In the genomic region with DNA sequence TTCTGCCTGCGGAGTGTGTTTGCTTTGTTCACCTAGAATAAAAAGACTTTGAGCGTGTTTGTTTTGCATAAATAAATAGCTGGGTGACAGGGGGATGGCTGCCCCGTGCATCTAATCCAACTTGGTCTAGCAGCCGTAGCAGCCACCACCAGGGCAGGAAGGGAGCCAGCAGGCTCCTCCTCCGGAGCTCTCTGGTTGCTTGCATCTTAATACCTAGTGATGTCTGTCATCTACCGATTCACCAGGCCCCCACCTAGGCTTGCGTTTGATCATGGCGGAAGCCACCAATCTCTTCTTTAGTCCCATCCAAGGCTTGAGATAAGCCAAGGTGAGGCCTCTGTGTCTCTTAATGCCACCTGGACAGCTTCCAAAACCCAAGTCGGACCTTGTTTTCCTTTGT, we compare ENCODE assay signal across 13 mouse cellular contexts.
DNase-seq lines count a peak whose midpoint lies in the region; ATAC-seq and TF ChIP-seq lines count a peak whose summit lies in the region.
"Had no signal": no experiment of that assay in that cellular context is flagged by ENCODE, and none has a peak within 500 bp of the region (broad histone marks: within the 10 kb centered on the region; RNA-seq: fewer than 3 reads in every experiment).

No protein-coding gene starts in this region.

- no peak overlapping the region for H3K4me2 ChIP-seq in hindbrain, embryonic 13.5 days
- no peak overlapping the region for H3K4me2 ChIP-seq in forebrain, postnatal 0 days (ENCODE audit: low read depth)
- H3K4me2 ChIP-seq in midbrain, embryonic 14.5 days (ENCODE audit: low read length): no peak overlapping the region
- H3K4me2 ChIP-seq: lung, embryonic 14.5 days had no signal

- no peaks in the 10 kb centered on the region for H3K27me3 ChIP-seq in hindbrain, embryonic 13.5 days
- no peaks in the 10 kb centered on the region for H3K27me3 ChIP-seq in hindbrain, embryonic 10.5 days (ENCODE audit: insufficient read depth, poor library complexity, severe bottlenecking)
- H3K27me3 ChIP-seq in forebrain, postnatal 0 days (ENCODE audit: insufficient read depth, low read length): no peaks in the 10 kb centered on the region
- no peaks in the 10 kb centered on the region for H3K27me3 ChIP-seq in midbrain, embryonic 14.5 days (ENCODE audit: control insufficient read depth, insufficient read depth, low read length)

- no peak overlapping the region; the same call in 1 of the 2 replicates for H3K9ac ChIP-seq in hindbrain, embryonic 13.5 days
- no peak overlapping the region for H3K9ac ChIP-seq in forebrain, postnatal 0 days
- H3K9ac ChIP-seq in midbrain, embryonic 14.5 days (replicated peaks; ENCODE audit: low read length): no peak overlapping the region
- H3K9ac ChIP-seq: lung, embryonic 14.5 days had no signal

- H3K36me3 ChIP-seq in hindbrain, embryonic 13.5 days: no peaks in the 10 kb centered on the region
- H3K36me3 ChIP-seq in hindbrain, embryonic 10.5 days: no peaks in the 10 kb centered on the region
- no peaks in the 10 kb centered on the region for H3K36me3 ChIP-seq in forebrain, postnatal 0 days (ENCODE audit: insufficient read depth)
- no peaks in the 10 kb centered on the region for H3K36me3 ChIP-seq in midbrain, embryonic 14.5 days (ENCODE audit: control insufficient read depth, insufficient read depth, low read length)
- H3K36me3 ChIP-seq: G1E had no signal

- no peak overlapping the region for H3K4me3 ChIP-seq in hindbrain, embryonic 13.5 days
- H3K4me3 ChIP-seq in hindbrain, embryonic 10.5 days: no peak overlapping the region
- H3K4me3 ChIP-seq in forebrain, postnatal 0 days (ENCODE audit: low read depth, low read length): no peak overlapping the region
- H3K4me3 ChIP-seq in midbrain, embryonic 14.5 days (replicated peaks; ENCODE audit: low read depth, low read length): no peak overlapping the region

- ATAC-seq in hindbrain, embryonic 13.5 days (ENCODE audit: low FRiP score): no peak
- peak; percentile 83 for ATAC-seq in forebrain, postnatal 0 days
- ATAC-seq in midbrain, embryonic 14.5 days (ENCODE audit: low FRiP score, low TSS enrichment): no peak; the same call in 1 of the 2 replicates
- ATAC-seq in frontal cortex, adult (ENCODE audit: low TSS enrichment): no peak

- no peaks in the 10 kb centered on the region for H3K9me3 ChIP-seq in hindbrain, embryonic 13.5 days
- H3K9me3 ChIP-seq in hindbrain, embryonic 10.5 days: no peaks in the 10 kb centered on the region
- H3K9me3 ChIP-seq in forebrain, postnatal 0 days (ENCODE audit: low read length): no peaks in the 10 kb centered on the region
- H3K9me3 ChIP-seq in midbrain, embryonic 14.5 days (ENCODE audit: control insufficient read depth, low read length): no peaks in the 10 kb centered on the region
- H3K9me3 ChIP-seq: G1E had no signal

- no peak for TF ChIP-seq CTCF in brain, embryonic 14.5 days (IDR thresholded peaks at IDR 0.05; ENCODE audit: borderline replicate concordance, extremely low read depth, insufficient read depth, insufficient read length)
- no peak for TF ChIP-seq CTCF in forebrain, postnatal 0 days (IDR thresholded peaks at IDR 0.05; ENCODE audit: low read depth)

- DNase-seq in hindbrain, embryonic 10.5 days (ENCODE audit: low spot score): no peak
- peak; percentile 78 for DNase-seq in brain, embryonic 14.5 days (ENCODE audit: low read depth)
- DNase-seq in forebrain, postnatal 0 days: peak; percentile 73
- DNase-seq in midbrain, embryonic 14.5 days: peak; percentile 64
- DNase-seq in ovary, adult 18-20 months (ENCODE audit: low spot score): no peak
- DNase-seq in gastrocnemius, postnatal 10 days: no peak
- DNase-seq: adrenal gland, adult 2 months; heart, adult 11 months; lung, embryonic 14.5 days; thymus, adult 2 months had no signal

- TF ChIP-seq POLR2A in brain, embryonic 14.5 days (IDR thresholded peaks at IDR 0.05; ENCODE audit: borderline replicate concordance, extremely low read depth, insufficient read depth, insufficient read length, poor library complexity, severe bottlenecking): no peak

- 47% methylated on average over 9 of the region's 9 CpGs for WGBS in hindbrain, embryonic 13.5 days
- 66% methylated on average over 9 of the region's 9 CpGs for WGBS in hindbrain, embryonic 10.5 days
- WGBS in forebrain, postnatal 0 days: 23% methylated on average over 9 of the region's 9 CpGs
- WGBS in midbrain, embryonic 14.5 days: 32% methylated on average over 9 of the region's 9 CpGs

- H3K27ac ChIP-seq in hindbrain, embryonic 13.5 days: peak overlapping the region; percentile 82
- no peak overlapping the region for H3K27ac ChIP-seq in hindbrain, embryonic 10.5 days
- H3K27ac ChIP-seq in forebrain, postnatal 0 days (ENCODE audit: low read depth, low read length): peak overlapping the region; percentile 67
- H3K27ac ChIP-seq in midbrain, embryonic 14.5 days (replicated peaks; ENCODE audit: low read depth, low read length): peak overlapping the region; percentile 71

- H3K4me1 ChIP-seq in hindbrain, embryonic 13.5 days (replicated peaks): peaks cover 69% of the 10 kb centered on the region
- H3K4me1 ChIP-seq in hindbrain, embryonic 10.5 days (replicated peaks): peaks cover 23% of the 10 kb centered on the region
- peaks cover 26% of the 10 kb centered on the region; the same call in 1 of the 2 replicates for H3K4me1 ChIP-seq in forebrain, postnatal 0 days (ENCODE audit: insufficient read depth)
- H3K4me1 ChIP-seq in midbrain, embryonic 14.5 days (ENCODE audit: control insufficient read depth, insufficient read depth, low read length): peaks cover 44% of the 10 kb centered on the region

Comparison
In these comparisons a context has a peak if more than half of its experiments do, and no peak if none do; other contexts are left out.
1. DNase-seq: peak in brain, embryonic 14.5 days (single experiment), forebrain, postnatal 0 days (single experiment) and midbrain, embryonic 14.5 days (single experiment); none in hindbrain, embryonic 10.5 days (single experiment), ovary, adult 18-20 months (single experiment) and gastrocnemius, postnatal 10 days (single experiment).